Mouse (Mus musculus) retina, postnatal 7 days (tissue): ENCODE data around the gene Zfp536.

Source experiments
- DNase-seq: peaks from one replicate; pipeline ENCODE4 v3.0.0-alpha.2; 2012; ENCODE audit warnings: low read depth, low spot score

Zfp536 gene

GRCm38 (mm10) chr7:37554405-37554804, 219.0 kb downstream of the Zfp536 start:
- DNase-seq: no peak

DNA sequence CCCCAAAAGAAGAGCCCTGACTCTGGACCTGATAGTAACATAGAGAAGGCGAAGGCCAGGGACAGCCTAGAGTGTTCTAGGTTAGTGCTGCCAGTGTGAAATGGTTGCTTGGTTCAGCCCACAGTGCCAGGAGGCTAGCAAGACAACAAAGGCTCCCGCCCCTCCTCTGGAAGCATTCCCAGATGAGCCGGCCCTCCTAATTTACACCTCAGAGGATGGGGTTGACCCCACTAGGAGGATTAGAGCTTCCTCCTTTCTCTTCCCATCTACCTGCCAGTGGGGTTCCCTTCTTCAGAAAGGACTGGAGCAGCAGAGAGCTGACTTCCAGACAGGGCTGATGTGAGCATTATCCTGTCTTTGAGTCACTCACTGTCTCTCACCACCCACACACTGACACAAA, 219.8 kb downstream of the Zfp536 start:
- DNase-seq: no peak

GRCm38 (mm10) chr7:37552384-37552783, 221.1 kb downstream of the Zfp536 start:
- no peak for DNase-seq

- no peak for DNase-seq
Measured at GRCm38 (mm10) chr7:37548805-37549204, 224.6 kb downstream of the Zfp536 start.

GRCm38 (mm10) chr7:37544011-37544410, 229.4 kb downstream of the Zfp536 start:
- no peak for DNase-seq

DNA sequence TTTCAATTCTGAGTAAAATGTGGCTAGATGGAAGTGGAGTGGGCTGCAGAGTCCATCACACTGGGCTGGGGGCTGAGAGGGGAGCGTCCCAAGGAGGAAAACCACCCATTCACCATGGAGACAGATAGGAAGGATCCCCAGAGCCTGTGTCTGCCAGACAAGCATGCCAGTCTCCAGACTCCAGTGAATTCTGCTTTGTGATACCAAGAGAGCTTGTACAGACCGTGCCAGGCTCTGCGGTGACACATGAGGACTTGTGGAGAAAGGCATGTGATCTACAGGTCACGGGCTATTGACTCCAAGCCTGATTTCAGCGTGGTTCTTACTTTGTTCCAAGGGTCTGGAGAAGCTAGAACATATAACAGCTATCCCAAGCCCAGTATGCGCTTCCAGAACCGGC, 230.5 kb downstream of the Zfp536 start:
- no peak for DNase-seq

- no peak for DNase-seq
Measured at GRCm38 (mm10) chr7:37531166-37531565, 242.3 kb downstream of the Zfp536 start.

DNA sequence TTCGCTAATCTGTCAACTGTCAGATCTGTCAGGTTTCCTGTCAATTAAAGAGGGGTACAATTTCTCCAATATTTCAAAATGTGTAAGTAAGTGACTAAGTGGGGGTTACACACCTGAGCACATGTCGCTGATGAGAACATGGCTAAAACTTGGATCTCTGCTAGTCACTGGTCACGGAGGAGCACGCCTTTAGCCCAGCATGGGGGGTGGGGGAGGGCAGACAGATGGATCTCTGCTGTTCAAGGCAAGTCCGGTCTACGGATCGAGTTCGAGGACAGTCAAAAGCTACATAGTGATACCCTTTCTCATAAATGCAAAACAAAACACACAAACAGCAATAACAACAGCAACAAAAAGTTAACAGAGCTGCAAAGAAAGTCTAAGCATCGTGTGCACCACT, 245.1 kb downstream of the Zfp536 start:
- no peak for DNase-seq

GRCm38 (mm10) chr7:37527890-37528289, 245.6 kb downstream of the Zfp536 start:
- no peak for DNase-seq

GRCm38 (mm10) chr7:37521407-37521806, 252.0 kb downstream of the Zfp536 start:
- DNase-seq: no peak

DNA sequence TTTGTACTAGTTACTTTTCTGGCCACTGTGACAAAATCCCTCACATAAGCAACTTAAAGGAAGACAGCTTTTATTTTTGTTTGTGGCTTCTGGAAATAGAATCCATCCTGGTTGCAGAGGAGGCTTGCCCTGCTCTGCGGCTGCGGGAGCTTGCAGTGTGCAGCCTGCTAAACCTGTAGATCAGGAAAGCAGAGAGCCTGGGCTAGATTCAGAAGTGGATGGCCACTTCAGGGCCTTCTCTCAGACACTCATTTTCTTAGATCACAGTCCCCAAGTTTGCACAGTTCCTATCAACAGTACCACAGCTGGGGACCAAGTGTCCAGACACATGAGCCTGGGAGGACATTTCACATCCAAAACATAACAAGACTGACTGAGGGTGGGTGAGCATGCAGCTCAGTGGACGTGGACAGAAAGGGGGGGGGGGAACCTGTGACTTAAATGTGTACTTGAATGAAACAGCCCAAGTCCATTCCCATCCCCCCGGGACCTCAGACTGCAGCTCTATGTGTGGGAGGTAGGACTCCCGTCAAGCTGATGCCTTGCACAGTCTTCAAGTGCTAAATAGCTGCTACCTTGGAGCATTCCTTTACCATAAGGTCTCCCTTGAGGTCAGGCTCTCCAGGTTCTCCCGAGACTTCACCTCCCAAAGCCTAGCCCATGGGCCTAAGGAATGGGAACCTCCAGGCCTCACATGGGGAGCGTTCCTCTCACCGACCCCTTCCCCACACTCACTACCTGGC, 262.3 kb downstream of the Zfp536 start:
- no peak for DNase-seq

DNA sequence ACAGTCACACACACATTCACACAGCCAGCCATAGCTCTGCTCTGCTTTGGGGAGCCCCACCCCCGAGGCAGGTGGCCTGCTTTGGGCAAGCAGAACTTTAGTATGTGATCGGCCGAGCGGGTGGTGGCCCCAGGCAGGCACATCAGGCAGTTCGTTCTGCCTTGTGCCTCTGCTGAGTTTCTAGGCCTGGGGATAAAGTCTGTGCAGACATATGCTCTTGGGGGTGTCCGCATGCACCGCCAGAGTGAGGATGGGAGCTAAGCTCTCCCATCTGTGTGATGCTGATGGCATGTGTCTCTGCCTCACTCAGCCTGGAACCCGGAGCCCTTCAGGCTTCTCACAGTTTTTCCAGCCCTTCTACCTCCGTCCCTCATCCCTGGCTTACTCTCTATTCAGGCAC, 263.7 kb downstream of the Zfp536 start:
- no peak for DNase-seq

DNA sequence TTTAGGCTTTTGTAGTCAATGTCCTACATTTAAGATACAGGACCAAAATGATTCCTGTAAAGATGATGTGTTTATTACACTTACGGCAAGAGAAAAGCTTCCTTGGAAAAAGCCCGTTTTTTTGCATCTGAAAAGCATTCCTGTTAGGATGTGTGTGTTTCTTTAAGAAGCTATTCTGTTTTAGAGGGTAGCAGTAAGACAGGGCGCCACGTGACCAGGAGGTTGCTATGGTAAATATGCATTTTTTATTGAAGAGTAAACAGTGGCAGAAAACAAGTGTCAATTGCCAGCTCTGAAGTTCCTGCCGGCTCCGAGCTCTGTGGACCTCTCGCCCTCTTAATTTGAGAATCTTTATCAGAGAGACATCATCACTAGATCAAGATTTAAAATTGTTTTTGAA, 267.9 kb downstream of the Zfp536 start:
- no peak for DNase-seq

DNA sequence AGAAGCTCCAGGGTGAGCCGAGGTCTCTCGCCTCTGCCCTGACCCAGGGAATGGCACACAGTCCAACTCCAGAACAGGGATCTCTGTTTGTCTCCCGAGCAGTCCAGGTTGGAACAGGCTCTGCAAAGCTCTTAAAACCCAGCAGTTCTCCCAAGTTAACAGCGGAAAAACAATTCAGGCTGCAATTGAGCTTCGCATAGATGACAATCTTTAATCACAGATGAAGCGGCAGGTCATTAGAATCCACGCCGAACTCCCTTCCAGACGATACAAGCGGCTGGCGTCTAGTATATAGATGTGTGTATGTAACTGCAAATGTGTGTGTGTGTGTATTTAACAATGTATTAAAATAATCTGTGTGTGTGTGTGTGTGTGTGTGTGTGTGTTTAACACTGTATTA, 268.3 kb downstream of the Zfp536 start:
- DNase-seq: no peak

GRCm38 (mm10) chr7:37498881-37499280, 274.6 kb downstream of the Zfp536 start:
- no peak for DNase-seq

- no peak for DNase-seq
Measured at GRCm38 (mm10) chr7:37496491-37496890, 276.9 kb downstream of the Zfp536 start.

- no peak for DNase-seq
Measured at GRCm38 (mm10) chr7:37490312-37490711, 283.1 kb downstream of the Zfp536 start.

- no peak for DNase-seq
Measured at GRCm38 (mm10) chr7:37484946-37485345, 288.5 kb downstream of the Zfp536 start.

DNA sequence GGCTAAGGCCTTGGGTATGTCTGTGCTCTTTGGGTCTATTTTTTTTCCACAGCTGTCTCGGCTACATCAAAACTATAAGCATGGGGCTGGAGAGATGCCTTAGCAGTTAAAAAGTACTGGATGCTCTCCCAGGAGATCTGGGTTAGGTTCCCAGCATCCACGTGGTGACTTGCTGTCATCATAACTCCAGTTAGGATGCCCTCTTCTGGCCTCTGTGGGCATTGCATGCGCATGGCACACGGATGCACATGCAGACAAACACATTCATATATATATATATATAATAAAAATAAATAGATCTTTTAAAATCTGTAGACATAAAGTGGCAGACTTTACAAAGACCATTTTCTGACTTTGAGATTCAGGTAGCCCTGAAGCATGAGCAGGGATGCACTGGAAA, 290.9 kb downstream of the Zfp536 start:
- DNase-seq: no peak

GRCm38 (mm10) chr7:37481165-37481564, 292.3 kb downstream of the Zfp536 start:
- DNase-seq: no peak

GRCm38 (mm10) chr7:37477309-37477708, 296.1 kb downstream of the Zfp536 start:
- no peak for DNase-seq

DNA sequence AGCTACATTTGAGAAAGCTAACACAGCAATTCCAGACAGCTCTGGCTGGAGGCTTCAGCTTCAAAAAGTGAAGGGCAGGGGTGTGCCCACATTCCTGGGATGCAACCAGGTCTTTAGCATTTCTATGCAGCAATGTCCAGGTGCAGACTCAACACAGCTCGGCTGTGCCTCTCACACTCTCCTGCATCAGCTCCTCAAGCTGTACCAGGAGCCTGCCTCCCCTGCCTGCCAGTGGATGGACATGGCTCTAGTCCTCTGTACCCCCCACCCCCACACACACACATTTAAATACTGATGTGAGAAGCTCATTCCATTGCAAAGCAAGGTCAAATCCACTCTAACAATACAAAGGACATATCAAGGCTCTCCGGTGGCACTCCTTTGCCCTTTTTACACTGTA, 298.0 kb downstream of the Zfp536 start:
- no peak for DNase-seq

- DNase-seq: no peak
Measured at GRCm38 (mm10) chr7:37474284-37474683, 299.2 kb downstream of the Zfp536 start.
